Mouse (Mus musculus): ENCODE measurements around the gene Mrps7.

Mrps7 gene

DNA sequence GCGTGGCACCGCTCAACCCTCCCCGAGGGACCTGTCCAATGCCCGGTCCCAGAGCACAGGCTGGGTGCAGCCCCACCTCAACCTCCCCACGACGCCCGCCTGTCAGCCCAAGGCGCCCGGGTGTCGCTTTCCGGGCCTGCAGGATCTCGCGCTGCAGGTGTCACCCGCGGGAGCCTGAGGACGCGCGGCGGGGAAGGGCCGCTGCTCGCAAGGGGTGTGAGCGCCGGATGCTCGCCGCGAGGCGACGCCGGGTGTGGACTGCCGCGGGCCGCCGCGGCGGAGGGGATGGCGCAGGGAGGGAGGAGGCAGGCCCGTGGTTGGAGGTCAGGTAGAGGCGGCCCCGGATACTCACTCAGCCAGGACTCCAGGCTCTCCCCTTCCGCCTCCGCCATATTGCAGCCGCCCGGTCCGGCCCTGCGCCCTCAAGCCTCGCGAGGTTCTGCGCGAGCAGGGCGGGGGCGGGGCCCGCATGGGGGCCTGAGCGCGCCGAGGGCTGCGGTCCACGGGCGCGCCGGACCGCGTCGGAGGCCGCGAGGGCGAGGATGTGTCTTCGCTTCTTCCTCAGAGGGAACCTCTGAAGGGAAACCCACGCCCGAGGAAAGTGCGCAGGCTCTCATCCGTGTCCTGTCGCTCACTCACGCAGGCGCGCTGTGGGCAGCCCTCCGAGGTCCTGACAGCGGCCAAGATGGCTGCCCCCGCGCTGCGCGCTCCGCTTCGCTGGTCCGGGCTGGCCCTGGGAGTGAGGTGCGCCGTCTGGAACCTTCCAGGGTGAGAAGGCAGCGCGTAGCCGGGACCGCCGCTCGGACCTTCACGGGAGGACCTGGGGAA, at the start of gene Mrps7, which contains the start of gene Gga3:
Gene Mrps7 (plus strand): TSS at position 450 of the 828 bp plus-strand sequence.
Gene Gga3 (minus strand): TSS at position 576 of the 828 bp plus-strand sequence.
- peak; percentile 59 for DNase-seq (ENCODE audit: low read depth)

DNA sequence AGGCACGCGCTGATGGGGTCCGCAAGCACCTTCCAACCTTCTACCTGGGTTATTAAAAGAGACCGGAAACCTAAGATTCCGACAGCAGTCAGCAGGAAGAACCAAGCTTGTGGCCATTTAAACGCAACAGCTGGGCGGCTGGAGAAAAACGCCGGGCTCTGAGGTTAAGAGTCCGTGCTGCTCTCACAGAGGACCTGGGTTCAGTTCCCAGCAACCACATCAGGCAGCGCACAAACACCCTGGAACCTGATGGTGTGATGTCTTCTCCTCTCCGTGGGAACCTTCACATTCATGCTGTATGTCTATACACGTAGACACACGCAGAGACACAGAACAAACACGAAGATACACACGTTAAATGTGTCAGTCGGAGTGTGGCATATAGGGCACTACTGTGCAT, 48.0 kb upstream of the Mrps7 start:
- DNase-seq (ENCODE audit: low read depth), result no peak

DNA sequence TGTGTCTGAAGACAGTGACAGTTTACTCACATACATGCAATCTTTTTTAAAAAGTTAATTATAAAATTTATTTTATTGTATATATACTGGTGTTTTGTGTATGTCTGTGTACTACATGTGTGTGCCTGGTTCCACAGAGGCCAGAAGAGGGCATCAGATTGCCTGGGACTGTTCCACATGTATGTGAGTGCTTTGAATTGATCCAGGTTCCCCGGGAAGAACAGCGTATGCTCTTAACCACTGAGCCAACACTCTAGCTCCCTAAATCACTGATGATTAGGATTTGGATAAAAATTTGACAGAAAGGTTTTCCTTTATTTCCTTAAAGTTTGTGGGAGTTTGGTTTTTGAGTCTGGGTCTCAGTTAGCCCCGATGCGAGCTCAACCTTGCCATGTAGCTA, 40.3 kb upstream of the Mrps7 start:
- no peak for DNase-seq (ENCODE audit: low read depth)

DNA sequence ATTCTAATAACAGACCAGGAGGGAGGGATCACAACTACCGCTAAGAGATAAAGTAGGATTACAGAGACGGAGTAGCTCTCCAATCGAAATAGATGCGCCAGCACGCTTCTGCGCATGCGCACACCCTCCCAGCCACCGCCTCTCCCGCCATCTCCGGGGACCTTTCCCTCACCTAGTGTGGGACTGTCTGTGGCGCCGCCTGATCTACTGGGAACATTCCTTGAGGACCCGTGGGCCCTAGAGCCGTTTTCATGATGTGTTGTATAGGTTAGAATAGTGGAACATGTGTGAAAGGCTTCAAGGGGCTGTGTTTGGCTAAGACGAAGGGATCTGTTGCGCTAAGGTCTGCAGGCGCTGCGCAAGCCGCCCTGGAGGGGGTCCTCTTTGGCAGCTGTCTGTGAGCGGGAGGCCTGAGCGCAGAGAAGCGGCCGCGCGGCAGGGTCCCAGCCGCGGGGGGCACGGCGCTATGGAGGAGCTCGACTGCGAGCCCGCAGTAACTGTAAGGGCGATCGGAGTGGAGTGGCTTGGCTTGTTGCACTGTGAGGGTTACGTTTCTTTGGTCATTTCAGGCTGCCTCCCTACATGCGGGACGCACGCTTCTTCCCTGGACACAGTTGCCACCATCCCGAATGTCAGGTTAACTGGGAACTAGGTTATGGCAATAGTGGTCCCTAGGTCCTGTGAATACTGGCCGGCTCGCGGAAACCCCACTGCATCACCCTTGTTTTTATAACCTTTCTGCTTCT, 39.5 kb upstream of the Mrps7 start, which contains the start of gene Nup85:
Gene Nup85 (plus strand): TSS at position 371 of the 746 bp plus-strand sequence.
- peak; percentile 95 for DNase-seq (ENCODE audit: low read depth)

DNA sequence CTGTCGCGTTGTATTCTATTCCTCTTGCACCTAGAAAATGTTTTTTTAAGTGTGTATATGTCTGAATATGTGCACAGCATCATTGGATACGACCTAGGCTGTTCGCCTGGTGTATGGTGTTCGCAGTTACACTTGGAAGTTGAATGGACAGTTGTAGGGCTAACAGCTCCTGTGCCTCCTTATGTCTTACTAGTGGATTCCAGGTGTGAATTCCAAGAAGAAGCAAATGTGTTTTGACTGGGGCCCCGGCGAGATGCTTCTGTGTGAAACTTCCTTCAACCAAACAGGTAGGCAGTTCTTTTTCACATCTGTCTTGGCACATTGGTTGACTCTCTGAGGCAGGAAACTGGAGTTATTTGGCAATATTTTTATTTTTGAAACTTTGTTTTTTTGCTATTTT, 38.8 kb upstream of the Mrps7 start:
- no peak for DNase-seq (ENCODE audit: low read depth)

DNA sequence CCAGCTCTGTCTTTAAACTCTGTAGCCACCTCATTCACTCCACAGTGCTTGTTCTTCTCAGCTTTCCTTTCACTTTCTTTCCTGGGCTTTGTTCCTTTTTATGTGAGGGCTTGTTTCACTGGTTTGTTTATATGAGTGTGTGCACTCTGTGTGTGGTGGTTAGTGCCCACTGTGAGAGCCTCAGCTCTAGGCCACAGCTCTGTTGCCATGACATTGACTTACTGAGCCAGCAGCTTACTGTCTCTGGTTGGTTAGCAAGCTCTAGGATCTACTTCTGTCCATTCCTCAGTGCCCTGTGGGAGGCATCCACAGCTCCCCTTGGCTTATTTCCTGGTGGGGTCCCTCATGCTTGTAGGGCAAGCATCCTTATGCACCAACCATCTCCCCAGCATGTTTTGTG, 24.6 kb upstream of the Mrps7 start:
- no peak for DNase-seq (ENCODE audit: low read depth)

DNA sequence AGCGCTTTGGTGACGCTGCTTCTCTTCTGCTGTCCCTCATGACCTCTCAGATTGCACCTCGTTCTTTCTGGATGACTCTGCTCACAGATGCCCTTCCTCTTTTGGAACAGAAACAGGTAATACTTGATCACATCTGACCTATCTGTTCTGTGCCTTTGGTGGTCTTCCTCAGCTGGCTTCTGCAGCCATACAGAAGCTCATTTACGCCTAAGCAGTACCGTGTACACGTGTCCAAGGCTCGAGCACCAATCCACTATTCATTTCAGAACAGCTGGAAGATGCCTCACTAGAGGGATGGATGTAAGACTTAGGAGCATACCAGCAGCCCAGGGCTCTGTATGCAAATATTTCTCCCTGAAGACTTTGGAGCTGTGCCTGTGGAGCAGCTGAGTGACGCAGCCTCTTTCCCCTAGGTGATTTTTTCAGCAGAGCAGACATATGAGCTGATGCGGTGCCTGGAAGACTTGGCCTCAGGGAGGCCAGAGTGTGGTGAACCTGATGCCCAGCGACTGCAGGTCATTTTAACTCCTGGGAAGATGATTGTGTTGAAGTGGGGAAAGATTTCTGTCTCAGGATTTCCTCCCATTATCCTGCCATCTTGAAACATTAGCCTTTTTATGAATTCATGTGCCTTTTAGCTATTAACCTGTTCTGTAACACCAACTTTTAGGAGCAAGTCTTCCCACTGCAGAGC, 20.7 kb upstream of the Mrps7 start:
- DNase-seq (ENCODE audit: low read depth), result no peak

DNA sequence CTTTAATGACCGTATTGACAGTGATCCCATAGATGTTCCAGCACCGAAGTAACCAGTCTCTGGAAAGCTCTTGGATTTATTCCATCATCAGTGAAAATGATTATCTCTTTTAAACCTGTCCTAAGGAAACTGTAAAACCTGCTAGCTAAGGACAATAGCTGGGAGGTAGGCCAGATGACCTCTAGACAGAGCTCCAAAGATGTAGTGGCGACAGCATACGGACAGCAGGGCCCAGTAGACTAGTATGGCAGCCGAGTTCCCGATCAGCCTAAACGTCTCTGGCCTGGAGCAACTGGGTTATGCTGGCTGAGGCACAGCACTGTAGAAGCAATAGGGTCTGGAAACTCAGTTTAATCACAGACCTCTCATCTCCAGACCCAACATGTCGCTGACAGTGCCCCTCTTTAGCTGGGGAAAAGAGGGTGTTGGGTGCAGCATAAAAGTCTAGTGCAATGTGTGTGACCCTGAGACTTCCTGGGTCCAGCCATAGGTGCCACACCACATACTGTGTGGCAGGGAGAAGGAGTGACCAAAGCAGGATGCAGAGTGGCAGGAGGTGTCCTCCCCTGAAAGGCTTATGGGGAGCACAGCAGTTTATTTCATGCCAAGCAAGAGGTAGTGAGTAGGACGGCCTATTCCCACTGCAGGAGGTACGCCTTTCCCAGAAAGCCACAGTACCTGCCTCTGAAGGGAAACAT, 19.2 kb upstream of the Mrps7 start:
- no peak for DNase-seq (ENCODE audit: low read depth)

DNA sequence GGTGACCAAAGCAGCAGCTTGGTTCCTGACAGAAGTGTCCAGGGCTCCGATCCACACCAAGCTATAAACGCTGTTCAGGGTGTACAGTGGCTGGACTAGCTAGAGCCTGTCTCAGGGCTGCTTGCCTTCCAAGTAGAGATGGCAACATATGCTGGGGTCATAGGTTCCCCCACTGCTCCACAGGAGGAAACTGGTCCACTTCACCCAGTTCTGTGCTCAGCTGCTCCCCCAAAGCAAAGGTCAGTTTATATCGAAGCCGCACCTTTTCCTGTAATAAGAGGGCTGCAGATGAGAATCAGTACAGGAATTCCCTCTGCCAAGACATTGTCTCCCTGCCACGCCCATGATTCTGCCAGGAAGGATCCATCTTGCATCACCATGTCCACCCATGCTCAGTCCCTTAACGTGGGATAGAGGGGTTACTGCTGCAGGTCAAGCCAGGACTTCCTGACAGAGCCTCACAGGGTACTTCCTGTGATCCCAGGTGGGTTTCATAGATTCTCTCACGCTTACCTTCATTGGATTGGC, 18.1 kb upstream of the Mrps7 start:
- no peak for DNase-seq (ENCODE audit: low read depth)

DNA sequence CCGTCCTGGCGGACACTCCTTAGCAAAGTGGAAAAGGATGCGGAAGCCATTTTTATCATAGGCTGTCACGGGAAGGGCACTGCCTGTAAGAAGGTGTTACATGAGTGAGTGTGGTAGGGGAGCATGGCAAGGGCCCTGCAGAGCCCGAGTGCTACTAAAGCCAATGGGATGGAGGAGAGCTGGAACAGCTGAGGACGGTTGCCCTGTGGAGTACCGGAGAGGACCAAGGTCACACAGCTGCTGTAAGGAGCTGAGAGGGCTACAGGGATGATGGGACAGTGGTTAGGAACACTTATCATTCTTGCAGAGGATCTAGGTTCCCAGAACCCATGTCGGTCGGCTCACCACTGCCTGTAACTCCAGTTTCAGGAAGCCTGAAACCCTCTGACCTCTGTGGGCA, 17.3 kb upstream of the Mrps7 start:
- no peak for DNase-seq (ENCODE audit: low read depth)

DNA sequence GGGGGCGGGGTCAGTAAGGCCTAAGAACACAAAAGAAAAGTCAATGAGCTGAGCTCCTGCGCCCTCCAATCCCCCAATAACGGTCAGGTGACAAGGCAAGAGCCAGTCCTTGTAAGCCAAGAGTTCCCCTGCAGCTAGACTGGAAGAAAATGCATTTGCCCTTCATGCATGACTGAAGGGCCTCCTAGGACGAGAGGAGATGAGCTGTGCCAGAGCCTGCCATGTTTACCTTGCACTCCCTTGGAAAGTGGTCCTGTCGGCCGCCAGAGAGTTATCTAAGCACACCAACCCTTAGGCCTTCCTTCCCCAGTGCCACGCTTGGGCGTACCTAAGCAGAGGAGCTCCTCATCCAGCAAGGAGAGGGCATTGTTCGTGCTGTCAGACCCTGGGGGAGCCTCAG, 15.7 kb upstream of the Mrps7 start:
- DNase-seq (ENCODE audit: low read depth), result no peak

DNA sequence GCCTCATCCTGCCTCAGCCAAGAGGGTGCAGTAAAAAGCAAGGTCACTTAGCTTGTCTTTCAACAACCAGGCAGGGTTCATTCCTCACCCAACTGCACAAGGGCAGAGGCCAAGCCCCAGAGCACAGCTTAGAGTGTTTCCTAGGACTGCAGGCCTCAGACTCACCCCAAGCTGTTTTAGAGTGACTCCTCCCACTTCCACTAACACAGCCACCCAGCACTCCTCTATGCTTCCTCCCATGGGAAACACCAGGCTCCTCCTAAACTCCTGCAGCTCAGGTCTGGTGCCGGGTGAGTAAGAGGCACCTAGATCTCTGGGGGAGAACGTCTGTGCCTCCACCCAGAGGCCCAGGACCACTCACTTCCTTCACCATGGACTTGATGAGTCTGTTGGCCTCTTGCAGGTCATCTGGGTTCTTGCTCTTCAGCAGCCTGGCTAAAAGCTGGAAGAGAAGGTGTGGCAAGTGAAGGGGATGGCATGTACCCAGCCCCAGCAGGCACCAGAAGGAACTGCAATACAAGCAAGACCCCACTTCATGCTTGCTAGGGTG, 13.1 kb upstream of the Mrps7 start:
- DNase-seq (ENCODE audit: low read depth), result no peak

DNA sequence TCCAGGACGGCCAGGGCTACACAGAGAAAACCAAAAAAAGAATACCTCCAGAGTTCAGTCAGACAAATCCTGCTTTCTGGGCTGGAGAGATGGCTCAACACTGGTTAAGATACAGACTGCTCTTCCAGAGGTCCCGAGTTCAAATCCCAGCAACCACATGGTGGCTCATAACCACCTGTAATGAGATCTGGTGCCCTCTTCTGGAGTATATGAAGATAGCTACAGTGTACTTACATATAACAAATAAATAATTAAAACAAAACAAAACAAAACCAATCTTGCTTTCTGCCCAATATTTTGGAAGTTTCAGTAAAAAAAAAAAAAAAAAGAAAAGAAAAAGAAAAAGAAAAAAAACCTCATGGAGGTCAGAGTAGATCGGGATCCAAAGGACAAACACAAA, 8.5 kb upstream of the Mrps7 start:
- DNase-seq (ENCODE audit: low read depth), result no peak

DNA sequence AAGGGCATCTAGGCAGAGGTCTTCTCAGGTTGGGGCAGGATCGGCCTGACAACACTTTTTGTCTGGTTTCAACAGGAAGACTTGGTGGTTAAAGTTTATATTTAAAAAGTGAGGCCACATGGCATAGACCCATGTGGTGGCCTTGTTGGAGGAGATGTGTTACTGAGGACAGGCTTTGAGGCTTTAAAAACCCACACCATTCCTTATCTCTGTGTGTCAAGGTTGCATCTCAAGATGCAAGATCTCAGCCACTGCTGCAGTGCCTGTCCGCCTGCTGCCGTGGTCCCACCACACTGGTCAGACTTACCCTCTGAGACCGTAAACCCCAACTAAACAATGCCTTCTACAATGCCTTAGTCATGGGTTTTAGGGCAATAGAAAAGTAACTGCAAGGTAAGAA, 5.4 kb upstream of the Mrps7 start:
- DNase-seq (ENCODE audit: low read depth), result no peak

DNA sequence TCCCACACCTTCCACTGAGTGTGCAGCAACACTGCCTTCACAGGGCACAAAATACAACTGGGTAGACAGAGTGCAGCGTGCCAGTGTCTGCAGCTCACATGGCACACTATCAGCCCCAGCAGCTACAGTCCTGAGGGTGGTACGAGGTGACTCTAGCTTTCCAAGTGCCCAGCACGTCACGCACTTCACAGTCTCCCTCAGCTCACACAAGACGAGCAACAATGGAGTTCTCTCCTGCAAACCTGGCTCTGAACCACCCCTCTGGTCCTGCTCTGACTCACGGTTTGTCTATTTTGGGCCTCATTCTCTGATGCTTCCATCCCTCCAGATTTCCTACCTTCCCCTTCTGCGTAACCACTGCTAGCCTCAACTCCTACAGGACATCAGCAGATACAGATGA, 4.0 kb upstream of the Mrps7 start:
- DNase-seq (ENCODE audit: low read depth), result no peak

DNA sequence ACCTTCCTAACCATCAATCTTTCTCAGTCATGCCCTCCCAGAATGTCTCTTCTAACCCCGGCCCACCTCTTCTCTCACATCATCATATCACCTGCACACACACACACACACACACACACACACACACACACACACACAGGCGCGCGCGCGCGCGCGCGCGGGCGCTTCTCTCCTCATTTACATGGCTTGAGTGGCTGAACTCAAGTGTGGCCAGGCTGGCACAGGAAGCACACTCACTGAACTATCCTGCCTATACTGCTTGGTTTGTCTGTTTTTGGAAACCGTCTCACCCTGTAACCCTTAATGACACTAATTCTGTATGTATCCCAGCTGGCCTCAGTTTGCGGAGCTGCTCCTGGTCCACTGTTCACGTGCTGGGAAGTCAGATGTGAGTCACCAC, 3.0 kb upstream of the Mrps7 start:
- DNase-seq (ENCODE audit: low read depth), result no peak

DNA sequence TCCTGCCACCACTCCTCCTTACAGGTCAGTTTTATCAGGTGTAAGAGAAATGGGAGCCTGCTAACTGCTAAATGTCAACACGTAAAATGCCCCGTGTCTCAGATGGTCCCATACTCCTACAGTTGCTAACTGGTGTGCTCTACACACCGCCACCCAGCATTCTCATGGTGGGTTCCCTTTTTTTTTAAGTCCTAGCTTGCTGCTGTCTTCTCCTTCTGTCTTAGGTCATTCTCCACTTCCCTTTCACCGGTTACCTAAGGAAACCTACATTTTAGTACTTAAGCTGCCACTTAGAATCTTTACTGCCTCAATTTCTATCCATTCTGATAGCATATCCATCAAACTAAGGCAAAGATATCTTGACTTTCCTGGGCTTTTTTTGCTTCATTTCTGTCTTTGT, 2.6 kb upstream of the Mrps7 start:
- DNase-seq (ENCODE audit: low read depth), result no peak

DNA sequence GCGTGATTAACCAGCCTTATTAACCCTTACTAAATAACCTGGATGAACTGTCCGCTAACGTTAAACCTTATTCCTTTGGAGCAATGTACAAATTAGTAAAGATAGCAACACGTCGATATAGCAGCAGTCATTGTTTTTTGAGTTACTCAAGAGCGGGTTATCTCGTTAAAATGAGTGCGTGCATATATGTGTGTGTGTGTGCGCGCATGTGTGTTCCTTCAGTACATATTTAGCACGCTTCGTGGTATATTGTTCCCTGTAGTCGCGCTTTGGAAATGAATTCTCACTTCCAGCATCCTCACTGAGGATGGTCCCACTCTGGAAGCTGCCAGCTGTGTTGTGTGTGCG, 623 bp upstream of the Mrps7 start:
- DNase-seq (ENCODE audit: low read depth), result no peak

DNA sequence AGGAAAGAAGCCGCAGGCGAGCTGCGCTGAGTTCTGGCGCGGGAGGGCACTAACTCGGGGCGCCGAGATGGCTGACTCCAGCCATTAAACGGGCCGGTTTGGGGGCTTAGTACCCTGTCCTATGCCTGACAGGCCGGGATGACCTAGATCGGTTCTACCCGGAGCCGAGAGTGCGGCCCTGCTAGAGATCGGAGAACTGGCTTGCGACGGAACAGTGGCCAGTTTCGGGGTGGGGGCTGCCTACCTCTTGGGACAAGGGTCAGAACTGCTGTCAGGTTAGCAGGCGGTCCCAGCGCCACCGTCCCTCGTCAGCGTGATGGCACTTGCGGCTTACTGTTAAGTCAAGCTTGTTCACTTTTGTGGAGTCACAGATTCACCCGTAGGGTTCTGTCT, 575 bp downstream of the Mrps7 start:
- no peak for DNase-seq (ENCODE audit: low read depth)

DNA sequence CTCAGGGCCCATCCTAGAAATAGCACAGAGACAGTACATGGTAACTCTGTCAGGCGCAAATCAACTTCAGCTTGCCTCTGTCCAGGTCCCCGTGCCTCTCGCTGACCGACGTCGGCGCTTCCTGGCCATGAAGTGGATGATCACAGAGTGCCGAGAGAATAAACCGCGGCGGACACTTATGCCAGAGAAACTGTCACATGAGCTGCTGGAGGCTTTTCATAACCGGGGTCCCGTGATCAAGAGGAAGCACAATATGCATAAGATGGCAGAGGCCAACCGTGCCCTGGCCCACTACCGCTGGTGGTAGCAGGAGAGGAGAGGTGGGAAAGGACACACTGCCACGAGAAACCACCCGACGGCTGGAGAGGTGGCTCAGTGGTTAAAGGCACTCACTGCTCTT, 3.0 kb downstream of the Mrps7 start:
- DNase-seq (ENCODE audit: low read depth), result no peak
